In genomic region chr12:111696239-111696638, GRCm38 (mm10) we compare ENCODE assay signal across 8 mouse cellular contexts. TPM values are rescaled to one million over a fixed set of nuclear protein-coding genes. Genes with fewer than 3 reads are reported as not detected.
DNase-seq lines count a peak whose midpoint lies in the region; ATAC-seq and TF ChIP-seq lines count a peak whose summit lies in the region.

No protein-coding gene starts in this region.

- 22% methylated on average over 6 of the region's 6 CpGs for WGBS in forebrain, embryonic 10.5 days

- TF ChIP-seq CTCF in left cerebral cortex, adult 2 months (IDR thresholded peaks at IDR 0.05): peak; percentile 79
- peak; percentile 82 for TF ChIP-seq CTCF in brain, embryonic 14.5 days (IDR thresholded peaks at IDR 0.05; ENCODE audit: borderline replicate concordance, extremely low read depth, insufficient read depth, insufficient read length)

- H3K4me3 ChIP-seq in left cerebral cortex, adult 2 months: no peak overlapping the region
- H3K4me3 ChIP-seq in forebrain, embryonic 10.5 days: no peak overlapping the region

- no peak for TF ChIP-seq POLR2A in brain, embryonic 14.5 days (IDR thresholded peaks at IDR 0.05; ENCODE audit: borderline replicate concordance, extremely low read depth, insufficient read depth, insufficient read length, poor library complexity, severe bottlenecking)

- peak; percentile 76 to 77 for DNase-seq in left cerebral cortex, adult 2 months (ENCODE audit: extremely low spot score in 1 of 2, low spot score in 2 of 2)
- DNase-seq in left cerebral cortex, adult 8-10 months (ENCODE audit: low spot score in 2 of 2): no peak
- peak; percentile 89 for DNase-seq in brain, embryonic 14.5 days (ENCODE audit: low read depth)
- peak; percentile 81 for DNase-seq in forebrain, embryonic 10.5 days (ENCODE audit: extremely low spot score, low spot score)
- DNase-seq in heart, postnatal 25 days (ENCODE audit: low spot score): peak; percentile 44
- peak; percentile 78 to 79 for DNase-seq in layer of hippocampus, postnatal 14 days (ENCODE audit: low spot score in 2 of 2)
- DNase-seq in right cerebral cortex, postnatal 25 days: peak; percentile 68

- intact Hi-C loops in left cerebral cortex, adult 2 months (cut with DNase I): loop anchor here (1.0 kb wide), 2 partner anchors 28 to 43 kb away; no protein-coding TSS in a partner anchor
- intact Hi-C loops in heart, postnatal 25 days (cut with DNase I): loop anchor here (1.0 kb wide), 1 partner anchor 28 kb away; no protein-coding TSS in a partner anchor

- H3K27me3 ChIP-seq in forebrain, embryonic 10.5 days (ENCODE audit: poor library complexity, severe bottlenecking): no peaks in the 10 kb centered on the region

- H3K4me1 ChIP-seq in forebrain, embryonic 10.5 days: peaks cover 89% of the 10 kb centered on the region

- peak; percentile 70 for ATAC-seq in megakaryocyte-erythroid progenitor cell, adult 5-6 weeks (replicated peaks; ENCODE audit: low FRiP score, low TSS enrichment, poor library complexity, severe bottlenecking)

- H3K27ac ChIP-seq in left cerebral cortex, adult 2 months: peak overlapping the region; percentile 91
- H3K27ac ChIP-seq in forebrain, embryonic 10.5 days: peak overlapping the region; percentile 98

- H3K36me3 ChIP-seq in forebrain, embryonic 10.5 days (replicated peaks): no peaks in the 10 kb centered on the region

- no peaks in the 10 kb centered on the region for H3K9me3 ChIP-seq in forebrain, embryonic 10.5 days

RNA-seq across cellular contexts. Expression of gene Bag5, which starts 16.8 kb away (rescaled TPM):
- 10 to 100 TPM; 60.9 to 61.8 TPM for total RNA-seq in left cerebral cortex, adult 2 months (2021)
- 10 to 100 TPM; 59.0 to 65.9 (median 59.6) TPM for total RNA-seq in left cerebral cortex, adult 8-10 months (2022)
- polyA plus RNA-seq in brain, embryonic 14.5 days (2012; rRNA removed): 31.1 and 40.7 TPM in 2 replicates
- 56.5 and 57.5 TPM in 2 replicates for polyA plus RNA-seq in forebrain, embryonic 10.5 days (2016; fragmentation: Nextera tagmentation; extraction: Ambion mirVana)
- 10 to 100 TPM; 19.4 to 21.2 TPM for total RNA-seq in heart, postnatal 25 days (2021)
- total RNA-seq in layer of hippocampus, postnatal 14 days (2021): 10 to 100 TPM; 42.0 to 44.4 TPM
- 27.7 and 28.9 TPM in 2 replicates for total RNA-seq in megakaryocyte-erythroid progenitor cell, adult 5-6 weeks (2014; fragmentation: Nextera tagmentation)
- 33.0 and 52.3 TPM in 2 replicates for total RNA-seq in megakaryocyte-erythroid progenitor cell, adult 5-6 weeks (2017)

RNA-seq across cellular contexts. Expression of gene Apopt1, which starts 16.8 kb away (rescaled TPM):
- total RNA-seq in left cerebral cortex, adult 2 months (2021): 10 to 100 TPM; 36.2 to 38.8 TPM
- total RNA-seq in left cerebral cortex, adult 8-10 months (2022): 10 to 100 TPM; 38.6 to 41.1 (median 39.6) TPM
- 31.9 and 35.4 TPM in 2 replicates for polyA plus RNA-seq in brain, embryonic 14.5 days (2012; rRNA removed)
- polyA plus RNA-seq in forebrain, embryonic 10.5 days (2016; fragmentation: Nextera tagmentation; extraction: Ambion mirVana): 57.9 and 62.6 TPM in 2 replicates
- total RNA-seq in heart, postnatal 25 days (2021): 10 to 100 TPM; 32.1 to 36.4 TPM
- total RNA-seq in layer of hippocampus, postnatal 14 days (2021): 10 to 100 TPM; 38.5 to 40.0 TPM
- total RNA-seq in megakaryocyte-erythroid progenitor cell, adult 5-6 weeks (2014; fragmentation: Nextera tagmentation): 62.7 and 67.7 TPM in 2 replicates
- 55.5 and 56.4 TPM in 2 replicates for total RNA-seq in megakaryocyte-erythroid progenitor cell, adult 5-6 weeks (2017)

RNA-seq across cellular contexts. Expression of gene Trmt61a, which starts 18.3 kb away (rescaled TPM):
- 10 to 100 TPM; 18.9 to 20.2 TPM for total RNA-seq in left cerebral cortex, adult 2 months (2021)
- 10 to 100 TPM; 18.6 to 22.6 (median 20.8) TPM for total RNA-seq in left cerebral cortex, adult 8-10 months (2022)
- polyA plus RNA-seq in brain, embryonic 14.5 days (2012; rRNA removed): 21.9 and 27.9 TPM in 2 replicates
- 23.7 and 23.8 TPM in 2 replicates for polyA plus RNA-seq in forebrain, embryonic 10.5 days (2016; fragmentation: Nextera tagmentation; extraction: Ambion mirVana)
- total RNA-seq in heart, postnatal 25 days (2021): 1 to 10 TPM; 4.4 to 5.7 TPM
- total RNA-seq in layer of hippocampus, postnatal 14 days (2021): 10 to 100 TPM; 15.6 to 17.5 TPM
- 20.5 and 26.7 TPM in 2 replicates for total RNA-seq in megakaryocyte-erythroid progenitor cell, adult 5-6 weeks (2014; fragmentation: Nextera tagmentation)
- 11.1 and 15.4 TPM in 2 replicates for total RNA-seq in megakaryocyte-erythroid progenitor cell, adult 5-6 weeks (2017)

RNA-seq across cellular contexts. Expression of gene Ckb, which starts 24.1 kb away (rescaled TPM):
- total RNA-seq in left cerebral cortex, adult 2 months (2021): 1,000 to 10,000 TPM; 1,837 to 1,872 TPM
- 1,000 to 10,000 TPM; 1,860 to 1,987 (median 1,908) TPM for total RNA-seq in left cerebral cortex, adult 8-10 months (2022)
- 1,393 and 1,883 TPM in 2 replicates for polyA plus RNA-seq in brain, embryonic 14.5 days (2012; rRNA removed)
- 1,567 and 1,577 TPM in 2 replicates for polyA plus RNA-seq in forebrain, embryonic 10.5 days (2016; fragmentation: Nextera tagmentation; extraction: Ambion mirVana)
- 10 to 100 TPM; 91.2 to 98.8 TPM for total RNA-seq in heart, postnatal 25 days (2021)
- 1,000 to 10,000 TPM; 1,245 to 1,280 TPM for total RNA-seq in layer of hippocampus, postnatal 14 days (2021)
- 2.7 TPM in 1 of 2 replicates, not detected in the other for total RNA-seq in megakaryocyte-erythroid progenitor cell, adult 5-6 weeks (2014; fragmentation: Nextera tagmentation)
- 1.5 and 4.4 TPM in 2 replicates for total RNA-seq in megakaryocyte-erythroid progenitor cell, adult 5-6 weeks (2017)

Comparison
In these comparisons a context has a peak if more than half of its experiments do, and no peak if none do; other contexts are left out.
1. DNase-seq: peak in left cerebral cortex, adult 2 months (2 of 2), brain, embryonic 14.5 days (single experiment), forebrain, embryonic 10.5 days (single experiment), heart, postnatal 25 days (single experiment), layer of hippocampus, postnatal 14 days (2 of 2) and right cerebral cortex, postnatal 25 days (single experiment); none in left cerebral cortex, adult 8-10 months (0 of 2).